Mouse (Mus musculus) neutrophil, adult 65 days (primary cell): ENCODE results near the gene Krtap16-1. TPM values are rescaled to one million over a fixed set of nuclear protein-coding genes. Genes with fewer than 3 reads are reported as not detected.

Experiments
- total RNA-seq: library from RNA; stranded (reverse); gene quantifications from 2 replicates; pipeline ENCODE4 v1.2.4, GENCODE M21; 2023

Gene Krtap16-1
- not detected in 2 replicates for total RNA-seq

GRCm38 (mm10) chr11:99986180-99986647 is at the start of gene Krtap16-1:
Gene Krtap16-1, minus strand, starts transcription at chr11:99986597.

GRCm38 (mm10) chr11:100029768-100030167 is 43.4 kb upstream of the Krtap16-1 start, which contains the start of gene Krt33b:
Gene Krt33b, minus strand, starts transcription at chr11:100029868.

GRCm38 (mm10) chr11:100016112-100016511 is 29.7 kb upstream of the Krtap16-1 start, which contains the start of gene Krt33a:
Gene Krt33a, minus strand, starts transcription at chr11:100016212.

GRCm38 (mm10) chr11:99993620-99994383 is 7.4 kb upstream of the Krtap16-1 start, which contains the start of gene Krtap17-1:
Gene Krtap17-1, minus strand, starts transcription at chr11:99993994.

GRCm38 (mm10) chr11:99978953-99979352 is 7.4 kb downstream of the Krtap16-1 start, which contains the start of gene Krtap29-1:
Gene Krtap29-1, minus strand, starts transcription at chr11:99979053.

GRCm38 (mm10) chr11:99948175-99948574 is 38.2 kb downstream of the Krtap16-1 start, which contains the start of gene Krtap9-5:
Gene Krtap9-5, plus strand, starts transcription at chr11:99948475.

GRCm38 (mm10) chr11:99935991-99936390 is 50.4 kb downstream of the Krtap16-1 start, which contains the start of gene Krtap31-2:
Gene Krtap31-2, plus strand, starts transcription at chr11:99936291.

Other genes with a start within 250 kb of the Krtap16-1 start
- not detected in 2 replicates for gene Gm11595, start 213.7 kb downstream of the Krtap16-1 start, total RNA-seq
- gene Krtap4-8, start 205.9 kb downstream of the Krtap16-1 start, total RNA-seq: not detected in 2 replicates
- not detected in 2 replicates for gene Krtap4-9, start 201.4 kb downstream of the Krtap16-1 start, total RNA-seq
- not detected in 2 replicates for gene Gm11596, start 193.1 kb downstream of the Krtap16-1 start, total RNA-seq
- not detected in 2 replicates for gene Gm11569, start 187.7 kb downstream of the Krtap16-1 start, total RNA-seq
- not detected in 2 replicates for gene Gm11554, start 182.2 kb downstream of the Krtap16-1 start, total RNA-seq
- not detected in 2 replicates for gene Krtap4-13, start 176.7 kb downstream of the Krtap16-1 start, total RNA-seq
- not detected in 2 replicates for gene Gm11564, start 170.9 kb downstream of the Krtap16-1 start, total RNA-seq
- not detected in 2 replicates for gene 2300003K06Rik, start 148.5 kb downstream of the Krtap16-1 start, total RNA-seq
- gene Krtap4-16, start 135.0 kb downstream of the Krtap16-1 start, total RNA-seq: not detected in 2 replicates
- not detected in 2 replicates for gene Gm11568, start 128.7 kb downstream of the Krtap16-1 start, total RNA-seq
- gene Gm11559, start 122.1 kb downstream of the Krtap16-1 start, total RNA-seq: not detected in 2 replicates
- not detected in 2 replicates for gene Krtap9-1, start 113.2 kb downstream of the Krtap16-1 start, total RNA-seq
- gene Gm11567, start 107.4 kb downstream of the Krtap16-1 start, total RNA-seq: not detected in 2 replicates
- gene Krtap31-1, start 78.7 kb downstream of the Krtap16-1 start, total RNA-seq: not detected in 2 replicates
- not detected in 2 replicates for gene Gm11565, start 71.8 kb downstream of the Krtap16-1 start, total RNA-seq
- not detected in 2 replicates for gene Krtap31-2, start 50.3 kb downstream of the Krtap16-1 start, total RNA-seq
- gene Krtap9-5, start 38.1 kb downstream of the Krtap16-1 start, total RNA-seq: not detected in 2 replicates
- gene Krtap29-1, start 7.5 kb downstream of the Krtap16-1 start, total RNA-seq: not detected in 2 replicates
- gene Krtap17-1, start 7.4 kb upstream of the Krtap16-1 start, total RNA-seq: not detected in 2 replicates
- gene Krt33a, start 29.6 kb upstream of the Krtap16-1 start, total RNA-seq: not detected in 2 replicates
- not detected in 2 replicates for gene Krt33b, start 43.3 kb upstream of the Krtap16-1 start, total RNA-seq
- gene Krt34, start 55.0 kb upstream of the Krtap16-1 start, total RNA-seq: not detected in 2 replicates
- gene Krt31, start 64.0 kb upstream of the Krtap16-1 start, total RNA-seq: not detected in 2 replicates
- gene Krt32, start 101.6 kb upstream of the Krtap16-1 start, total RNA-seq: not detected in 2 replicates
- not detected in 2 replicates for gene Krt35, start 109.6 kb upstream of the Krtap16-1 start, total RNA-seq
- gene Krt36, start 119.0 kb upstream of the Krtap16-1 start, total RNA-seq: not detected in 2 replicates
- gene Krt13, start 135.0 kb upstream of the Krtap16-1 start, total RNA-seq: not detected in 2 replicates
- not detected in 2 replicates for gene Krt15, start 149.3 kb upstream of the Krtap16-1 start, total RNA-seq
- gene Krt19, start 162.1 kb upstream of the Krtap16-1 start, total RNA-seq: not detected in 2 replicates
- not detected in 2 replicates for gene Krt9, start 206.6 kb upstream of the Krtap16-1 start, total RNA-seq
- not detected in 2 replicates for gene Krt14, start 221.0 kb upstream of the Krtap16-1 start, total RNA-seq